Comparison of ENCODE assay signal across 15 mouse cellular contexts in the genomic region with DNA sequence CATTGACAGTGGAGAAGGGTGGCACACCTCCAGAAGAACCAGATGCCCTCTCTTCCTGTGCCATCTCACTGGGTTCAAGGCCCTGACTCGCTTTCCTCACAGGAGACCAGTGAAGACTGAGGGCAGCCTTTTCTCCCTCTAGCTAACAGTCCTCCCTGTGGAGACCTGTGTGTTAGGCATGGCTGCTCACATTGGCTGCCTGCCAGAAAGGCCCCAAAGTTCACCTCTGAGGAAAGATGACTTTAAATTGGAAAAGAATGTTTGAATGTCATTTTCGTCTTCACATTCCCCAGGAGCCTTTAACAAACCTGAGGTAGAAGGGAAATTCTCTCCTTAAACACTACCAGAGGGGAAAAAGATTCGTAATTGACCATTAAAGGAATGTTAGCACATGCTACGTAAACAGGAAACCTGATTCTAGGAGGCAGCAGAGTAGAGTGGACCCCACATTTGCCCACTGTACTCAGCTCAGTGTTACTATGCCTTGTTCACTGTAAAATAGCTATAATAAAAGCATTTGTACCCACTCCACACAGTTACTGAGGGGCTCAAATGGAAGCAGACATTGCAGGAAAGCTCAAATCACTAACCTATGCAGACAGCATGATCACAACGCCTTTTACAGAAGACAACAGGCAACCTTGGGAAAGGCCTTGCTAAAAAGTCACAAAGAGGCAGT.
DNase-seq lines count a peak whose midpoint lies in the region; ATAC-seq lines count a peak whose summit lies in the region.
"Had no signal": no experiment of that assay in that cellular context is flagged by ENCODE, and none has a peak within 500 bp of the region (broad histone marks: within the 10 kb centered on the region; RNA-seq: fewer than 3 reads in every experiment).

No protein-coding gene starts in this region.

- no peaks in the 10 kb centered on the region for H3K36me3 ChIP-seq in neural tube, embryonic 15.5 days
- H3K36me3 ChIP-seq: embryonic facial prominence, embryonic 15.5 days; liver, embryonic 13.5 days; stomach, embryonic 15.5 days had no signal

- H3K27me3 ChIP-seq in neural tube, embryonic 15.5 days (replicated peaks), result no peaks in the 10 kb centered on the region
- H3K27me3 ChIP-seq: embryonic facial prominence, embryonic 15.5 days; liver, embryonic 13.5 days; stomach, embryonic 15.5 days had no signal

- peak; percentile 53 to 59 for DNase-seq in cerebellum, postnatal 10 days
- no peak for DNase-seq in cerebellum, adult 8-10 months
- DNase-seq in neural tube, embryonic 10.5 days (ENCODE audit: extremely low spot score, low spot score), result peak; percentile 16
- DNase-seq in kidney, postnatal 10 days, result peak; percentile 73
- no peak for DNase-seq in natural killer cell, adult 2 months (ENCODE audit: low spot score in 2 of 2)
- no peak for DNase-seq in heart, adult 8-10 months (ENCODE audit: low spot score)
- DNase-seq: heart, adult 18-20 months; heart, postnatal 4 days; liver, embryonic 13.5 days; right cerebral cortex, postnatal 4 days had no signal

- ATAC-seq in neural tube, embryonic 15.5 days (ENCODE audit: low FRiP score), result no peak
- ATAC-seq in megakaryocyte, adult 5-6 weeks (ENCODE audit: poor library complexity, severe bottlenecking), result no peak
- ATAC-seq: activated CD4-positive, CD25-positive, alpha-beta regulatory T cell, adult 4 months had no signal

- peaks cover 16% of the 10 kb centered on the region; the same call in 1 of the 2 replicates for H3K4me1 ChIP-seq in neural tube, embryonic 15.5 days
- H3K4me1 ChIP-seq: liver, embryonic 13.5 days; stomach, embryonic 15.5 days had no signal

- no peak overlapping the region for H3K4me3 ChIP-seq in neural tube, embryonic 15.5 days (replicated peaks)
- H3K4me3 ChIP-seq: embryonic facial prominence, embryonic 15.5 days; liver, embryonic 13.5 days; stomach, embryonic 15.5 days had no signal

- no peak overlapping the region for H3K27ac ChIP-seq in neural tube, embryonic 15.5 days (replicated peaks)
- H3K27ac ChIP-seq: embryonic facial prominence, embryonic 15.5 days; liver, embryonic 13.5 days; stomach, embryonic 15.5 days had no signal

- no peak overlapping the region for H3K4me2 ChIP-seq in neural tube, embryonic 15.5 days
- H3K4me2 ChIP-seq: embryonic facial prominence, embryonic 15.5 days; liver, embryonic 13.5 days; stomach, embryonic 15.5 days had no signal

- 61% methylated on average over 5 of the region's 5 CpGs for WGBS in neural tube, embryonic 15.5 days

- no peak overlapping the region for H3K9ac ChIP-seq in neural tube, embryonic 15.5 days (replicated peaks)
- H3K9ac ChIP-seq: embryonic facial prominence, embryonic 15.5 days; liver, embryonic 13.5 days; stomach, embryonic 15.5 days had no signal

- H3K9me3 ChIP-seq in neural tube, embryonic 15.5 days (replicated peaks), result no peaks in the 10 kb centered on the region
- H3K9me3 ChIP-seq: embryonic facial prominence, embryonic 15.5 days; liver, embryonic 13.5 days; stomach, embryonic 15.5 days had no signal

Comparison
In these comparisons a context has a peak if more than half of its experiments do, and no peak if none do; other contexts are left out.
1. DNase-seq: peak in cerebellum, postnatal 10 days (2 of 2), neural tube, embryonic 10.5 days (single experiment) and kidney, postnatal 10 days (single experiment); none in cerebellum, adult 8-10 months (single experiment), natural killer cell, adult 2 months (0 of 2) and heart, adult 8-10 months (single experiment).